Mouse (Mus musculus) inflammation-experienced regulatory T-cells (primary cell): ENCODE results near the gene Ubac2. TPM values are rescaled to one million over a fixed set of nuclear protein-coding genes. Genes with fewer than 3 reads are reported as not detected.

Source experiments
- polyA plus RNA-seq, 2 experiments: library from polyadenylated mRNA; unstranded; fragments of 100-300 nt; shearing (Covaris generic); gene quantifications; one replicate each; pipeline ENCODE4 v1.2.1; 2017

The Ubac2 gene
- 100 to 1,000 TPM; 134 to 148 TPM for polyA plus RNA-seq

GRCm38 (mm10) chr14:121878176-121878858 is at the start of gene Ubac2:
Ubac2 (plus strand) TSS chr14:121878620.

DNA sequence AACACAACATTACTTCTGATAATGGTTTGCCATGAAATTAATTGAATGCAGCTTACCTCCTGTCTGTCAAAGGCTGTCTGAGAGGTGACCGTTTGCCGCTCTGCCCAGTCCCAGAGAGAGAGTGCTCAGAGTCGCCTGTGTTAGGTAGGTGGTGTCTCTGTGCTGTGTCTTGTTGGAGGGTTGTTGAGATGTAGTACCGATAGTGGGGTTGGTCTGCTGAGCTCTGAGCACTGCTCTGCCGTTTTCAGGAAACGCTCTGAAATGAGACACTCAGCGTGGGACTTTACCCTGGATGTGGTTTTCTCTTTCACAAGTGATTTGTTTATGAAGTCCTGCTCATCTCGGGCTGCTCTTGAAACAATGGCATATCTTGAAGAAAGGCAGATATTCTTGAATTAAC is 37.2 kb downstream of the Ubac2 start, which contains the start of gene Gpr18:
Gene Gpr18 (minus strand): TSS at position 161 of the 400 bp plus-strand sequence.

GRCm38 (mm10) chr14:121964990-121965389 is 86.6 kb downstream of the Ubac2 start, which contains the start of gene Gpr183:
Gpr183 (minus strand) TSS chr14:121965195.

DNA sequence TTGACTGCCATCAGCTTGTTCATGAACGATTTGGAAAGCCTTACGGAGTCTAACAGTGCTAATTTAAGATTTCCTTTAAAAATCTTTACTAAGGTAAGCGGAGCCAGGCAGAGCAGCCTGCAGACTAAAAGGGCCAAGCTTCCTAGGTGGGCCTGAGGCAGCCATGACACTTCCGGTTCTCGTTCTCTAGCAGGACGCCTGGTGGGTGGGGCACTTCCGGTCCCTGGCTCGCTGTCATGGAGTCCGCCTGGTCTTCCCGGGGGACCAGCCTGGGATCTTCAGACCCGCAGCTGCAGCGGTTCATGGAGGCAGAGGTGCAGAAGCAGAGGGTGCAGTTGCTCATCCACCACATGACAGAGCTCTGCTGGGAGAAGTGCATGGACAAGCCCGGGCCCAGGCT is 156.0 kb downstream of the Ubac2 start, which contains the start of gene Timm8a2:
Gene Timm8a2 (plus strand): TSS at position 224 of the 400 bp plus-strand sequence.

Other genes with a start within 250 kb of the Ubac2 start
- 1 to 10 TPM; 6.0 to 9.0 TPM for gene Dock9, start 80.8 kb upstream of the Ubac2 start, polyA plus RNA-seq
- 10 to 100 TPM; 64.0 to 73.4 TPM for gene Gpr18, start 37.2 kb downstream of the Ubac2 start, polyA plus RNA-seq
- gene Gpr183, start 86.6 kb downstream of the Ubac2 start, polyA plus RNA-seq = 100 to 1,000 TPM in 1 of 2 experiments, 10 to 100 TPM in 1; 82.5 to 230 TPM
- gene Timm8a2, start 156.1 kb downstream of the Ubac2 start, polyA plus RNA-seq = under 1 TPM in 1 of 2 experiments, not detected in 1; 0.23 TPM
- gene Tm9sf2, start 228.4 kb downstream of the Ubac2 start, polyA plus RNA-seq = 100 to 1,000 TPM; 163 to 170 TPM